Mouse (Mus musculus): ENCODE data around the gene Disc1. TPM values are rescaled to one million over a fixed set of nuclear protein-coding genes. Genes with fewer than 3 reads are reported as not detected.

Gene Disc1
- polyA plus RNA-seq, 1 experiment: 0.12 TPM

DNA sequence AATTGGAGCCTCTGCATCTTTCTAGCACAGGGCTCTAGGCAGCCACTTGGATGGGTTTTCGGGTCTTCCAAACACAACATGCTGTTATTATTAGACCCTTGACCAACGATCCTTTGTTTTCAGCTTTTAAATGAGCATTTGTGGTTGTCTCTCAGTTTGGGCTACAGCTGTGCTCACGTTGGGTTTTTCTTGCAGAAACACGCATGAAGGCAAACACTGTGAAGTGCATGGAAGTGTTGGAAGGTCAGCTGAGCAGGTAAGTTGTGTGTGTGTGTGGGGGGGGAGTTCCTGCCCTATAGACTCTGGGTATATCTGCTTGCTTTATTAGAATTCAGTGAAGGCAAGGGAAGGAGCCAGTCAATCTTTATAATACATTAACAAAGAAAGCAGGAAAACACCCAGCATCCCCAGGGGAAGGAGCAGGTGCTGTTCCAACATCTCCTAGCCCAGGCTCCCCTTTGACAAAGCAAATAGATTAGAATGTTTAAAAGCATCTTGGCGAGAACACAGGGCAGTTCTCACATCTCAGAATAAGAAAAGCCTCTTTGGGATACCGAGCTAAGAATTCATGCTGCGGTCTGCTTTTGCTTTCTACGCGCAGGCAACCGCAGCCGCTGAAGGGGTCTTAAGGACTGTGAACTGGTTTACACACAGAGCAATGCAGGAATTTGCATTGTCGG is 164.0 kb downstream of the Disc1 start:
- TF ChIP-seq MYOD1 (IDR thresholded peaks at IDR 0.05; ENCODE audit: control insufficient read depth, insufficient read length, low read depth) (no peak), MAX (IDR thresholded peaks at IDR 0.05) (no peak), CEBPB (IDR thresholded peaks at IDR 0.05; ENCODE audit: low read depth) (no peak), CTCF (IDR thresholded peaks at IDR 0.05; ENCODE audit: control insufficient read depth, insufficient read depth, insufficient read length) (no peak), FOSL1 (IDR thresholded peaks at IDR 0.05; ENCODE audit: insufficient read depth, low read length, poor library complexity, severe bottlenecking) (no peak), MYOG (IDR thresholded peaks at IDR 0.05; ENCODE audit: control insufficient read depth, extremely low read depth, insufficient read length) (no peak), USF1 (IDR thresholded peaks at IDR 0.05; ENCODE audit: low read depth) (no peak)
- H3K79me2 ChIP-seq (ENCODE audit: control insufficient read depth, insufficient read depth): no peaks in the 10 kb centered on the region
- H3K36me3 ChIP-seq (ENCODE audit: control insufficient read depth, insufficient read depth): no peaks in the 10 kb centered on the region
- no peaks in the 10 kb centered on the region for H3K79me3 ChIP-seq (ENCODE audit: low read depth)
- no peak overlapping the region for H3K4me3 ChIP-seq (ENCODE audit: insufficient read depth, poor library complexity, severe bottlenecking)
- H3ac ChIP-seq (ENCODE audit: control insufficient read depth, insufficient read length, low read depth): no peak overlapping the region
- peaks cover under 1% of the 10 kb centered on the region for H3K27me3 ChIP-seq (ENCODE audit: control insufficient read depth, insufficient read depth, insufficient read length)

- Histone ChIP-seq H3K27me3 (ENCODE audit: control insufficient read depth, insufficient read depth, insufficient read length) (no peaks in the 10 kb centered on the region), H3K36me3 (ENCODE audit: control insufficient read depth, insufficient read depth) (no peaks in the 10 kb centered on the region), H3K4me3 (ENCODE audit: insufficient read depth, poor library complexity, severe bottlenecking) (no peak overlapping the region), H3ac (ENCODE audit: control insufficient read depth, insufficient read length, low read depth) (no peak overlapping the region), H3K79me3 (ENCODE audit: low read depth) (no peaks in the 10 kb centered on the region), H3K79me2 (ENCODE audit: control insufficient read depth, insufficient read depth) (no peaks in the 10 kb centered on the region)
- no peak for TF ChIP-seq USF1 (IDR thresholded peaks at IDR 0.05; ENCODE audit: low read depth)
- no peak for TF ChIP-seq FOSL1 (IDR thresholded peaks at IDR 0.05; ENCODE audit: insufficient read depth, low read length, poor library complexity, severe bottlenecking)
- no peak for TF ChIP-seq CEBPB (IDR thresholded peaks at IDR 0.05; ENCODE audit: low read depth)
- no peak for TF ChIP-seq MAX (IDR thresholded peaks at IDR 0.05)
- no peak for TF ChIP-seq MYOD1 (IDR thresholded peaks at IDR 0.05; ENCODE audit: control insufficient read depth, insufficient read length, low read depth)
- TF ChIP-seq CTCF (IDR thresholded peaks at IDR 0.05; ENCODE audit: control insufficient read depth, insufficient read depth, insufficient read length): no peak
- no peak for TF ChIP-seq MYOG (IDR thresholded peaks at IDR 0.05; ENCODE audit: control insufficient read depth, extremely low read depth, insufficient read length)
These were observed 164.7 kb downstream of the Disc1 start for GRCm38 (mm10) chr8:125218669-125219068.

GRCm38 (mm10) chr8:125220608-125221007 is 166.6 kb downstream of the Disc1 start:
- Histone ChIP-seq H3K79me3 (ENCODE audit: low read depth) (no peaks in the 10 kb centered on the region), H3K79me2 (ENCODE audit: control insufficient read depth, insufficient read depth) (no peaks in the 10 kb centered on the region), H3K36me3 (ENCODE audit: control insufficient read depth, insufficient read depth) (no peaks in the 10 kb centered on the region), H3ac (ENCODE audit: control insufficient read depth, insufficient read length, low read depth) (no peak overlapping the region), H3K4me3 (ENCODE audit: insufficient read depth, poor library complexity, severe bottlenecking) (no peak overlapping the region), H3K27me3 (ENCODE audit: control insufficient read depth, insufficient read depth, insufficient read length) (no peaks in the 10 kb centered on the region)
- TF ChIP-seq FOSL1 (IDR thresholded peaks at IDR 0.05; ENCODE audit: insufficient read depth, low read length, poor library complexity, severe bottlenecking): no peak
- no peak for TF ChIP-seq MAX (IDR thresholded peaks at IDR 0.05)

DNA sequence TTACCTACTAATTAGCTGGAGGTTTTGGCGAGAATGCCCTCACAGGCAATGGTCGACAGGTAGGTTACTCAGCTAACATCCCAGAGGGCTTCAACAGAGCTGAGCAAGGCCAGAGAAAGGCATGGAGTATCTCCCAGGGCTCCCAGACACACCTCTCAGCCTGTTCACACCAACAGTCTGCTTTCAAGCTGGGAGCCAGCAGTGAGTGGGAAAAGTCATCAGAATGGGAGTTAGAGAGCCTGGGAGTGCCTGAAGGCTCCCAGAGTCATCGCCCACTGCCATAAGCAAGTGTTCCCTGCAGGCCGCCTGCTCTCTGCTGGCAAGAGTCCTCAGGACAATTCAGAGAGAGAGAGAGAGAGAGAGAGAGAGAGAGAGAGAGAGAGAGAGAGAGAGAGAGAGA is 167.1 kb downstream of the Disc1 start:
- no peaks in the 10 kb centered on the region for H3K27me3 ChIP-seq (ENCODE audit: control insufficient read depth, insufficient read depth, insufficient read length)
- no peak overlapping the region for H3ac ChIP-seq (ENCODE audit: control insufficient read depth, insufficient read length, low read depth)
- no peak overlapping the region for H3K4me3 ChIP-seq (ENCODE audit: insufficient read depth, poor library complexity, severe bottlenecking)
- H3K36me3 ChIP-seq (ENCODE audit: control insufficient read depth, insufficient read depth): no peaks in the 10 kb centered on the region
- H3K79me3 ChIP-seq (ENCODE audit: low read depth): no peaks in the 10 kb centered on the region
- no peaks in the 10 kb centered on the region for H3K79me2 ChIP-seq (ENCODE audit: control insufficient read depth, insufficient read depth)
- TF ChIP-seq USF1 (IDR thresholded peaks at IDR 0.05; ENCODE audit: low read depth) (no peak), MYOG (IDR thresholded peaks at IDR 0.05; ENCODE audit: control insufficient read depth, extremely low read depth, insufficient read length) (no peak), CEBPB (IDR thresholded peaks at IDR 0.05; ENCODE audit: low read depth) (no peak), FOSL1 (IDR thresholded peaks at IDR 0.05; ENCODE audit: insufficient read depth, low read length, poor library complexity, severe bottlenecking) (no peak), MYOD1 (IDR thresholded peaks at IDR 0.05; ENCODE audit: control insufficient read depth, insufficient read length, low read depth) (no peak), MAX (IDR thresholded peaks at IDR 0.05) (no peak)

DNA sequence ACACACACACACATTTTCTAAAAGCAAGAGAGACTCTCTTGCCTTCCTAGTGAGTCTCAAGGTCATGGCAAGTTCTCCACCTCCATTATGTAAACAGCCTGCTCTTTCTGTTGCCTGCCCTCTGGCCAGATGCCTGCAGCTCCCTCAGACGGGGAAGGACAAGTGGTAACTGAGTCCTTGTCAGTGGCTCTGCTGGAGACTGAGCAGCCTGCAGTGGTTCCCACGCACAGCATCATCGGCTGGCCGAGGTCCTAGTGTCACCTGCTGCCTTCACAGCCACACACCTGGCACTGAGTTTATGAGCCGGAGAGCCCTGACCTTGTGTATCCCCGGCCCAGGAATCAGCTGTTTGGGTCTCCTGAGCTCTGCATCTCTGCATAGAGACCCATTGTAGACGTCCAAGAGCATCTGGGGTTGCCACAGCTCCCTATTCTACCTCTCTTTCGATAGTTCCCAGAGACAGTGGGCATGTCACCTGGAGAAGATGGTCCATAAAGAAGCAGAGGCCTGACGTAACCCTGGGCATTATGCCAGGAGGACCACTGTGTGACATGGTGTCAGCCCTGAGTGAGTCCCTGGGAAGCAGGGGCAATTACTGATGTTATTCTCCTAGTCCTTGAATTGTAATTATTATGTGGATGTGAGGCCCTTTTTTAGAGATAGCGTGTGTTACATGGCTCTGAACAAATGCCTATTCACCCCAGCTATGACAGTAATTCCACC is 169.2 kb downstream of the Disc1 start:
- H3ac ChIP-seq (ENCODE audit: control insufficient read depth, insufficient read length, low read depth): no peak overlapping the region
- TF ChIP-seq MAX (IDR thresholded peaks at IDR 0.05) (no peak), MYOD1 (IDR thresholded peaks at IDR 0.05; ENCODE audit: control insufficient read depth, insufficient read length, low read depth) (no peak), CTCF (IDR thresholded peaks at IDR 0.05; ENCODE audit: control insufficient read depth, insufficient read depth, insufficient read length) (no peak)
- no peak overlapping the region for H3K4me3 ChIP-seq (ENCODE audit: insufficient read depth, poor library complexity, severe bottlenecking)

GRCm38 (mm10) chr8:125224271-125224699 is 170.3 kb downstream of the Disc1 start:
- no peaks in the 10 kb centered on the region for H3K36me3 ChIP-seq (ENCODE audit: control insufficient read depth, insufficient read depth)

More for the DNA sequence above, 169.2 kb downstream of the Disc1 start:
- no peaks in the 10 kb centered on the region for H3K79me3 ChIP-seq (ENCODE audit: low read depth)
- H3K79me2 ChIP-seq (ENCODE audit: control insufficient read depth, insufficient read depth): no peaks in the 10 kb centered on the region
- no peaks in the 10 kb centered on the region for H3K36me3 ChIP-seq (ENCODE audit: control insufficient read depth, insufficient read depth)
- H3K27me3 ChIP-seq (ENCODE audit: control insufficient read depth, insufficient read depth, insufficient read length): no peaks in the 10 kb centered on the region

More at GRCm38 (mm10) chr8:125224271-125224699, 170.3 kb downstream of the Disc1 start:
- TF ChIP-seq MAX (IDR thresholded peaks at IDR 0.05) (no peak), MYOD1 (IDR thresholded peaks at IDR 0.05; ENCODE audit: control insufficient read depth, insufficient read length, low read depth) (no peak), FOSL1 (IDR thresholded peaks at IDR 0.05; ENCODE audit: insufficient read depth, low read length, poor library complexity, severe bottlenecking) (no peak), CTCF (IDR thresholded peaks at IDR 0.05; ENCODE audit: control insufficient read depth, insufficient read depth, insufficient read length) (no peak), MYOG (IDR thresholded peaks at IDR 0.05; ENCODE audit: control insufficient read depth, extremely low read depth, insufficient read length) (no peak), CEBPB (IDR thresholded peaks at IDR 0.05; ENCODE audit: low read depth) (no peak), USF1 (IDR thresholded peaks at IDR 0.05; ENCODE audit: low read depth) (no peak)
- no peak overlapping the region for H3ac ChIP-seq (ENCODE audit: control insufficient read depth, insufficient read length, low read depth)
- H3K4me3 ChIP-seq (ENCODE audit: insufficient read depth, poor library complexity, severe bottlenecking): no peak overlapping the region
- H3K79me3 ChIP-seq (ENCODE audit: low read depth): no peaks in the 10 kb centered on the region
- H3K27me3 ChIP-seq (ENCODE audit: control insufficient read depth, insufficient read depth, insufficient read length): no peaks in the 10 kb centered on the region
- no peaks in the 10 kb centered on the region for H3K79me2 ChIP-seq (ENCODE audit: control insufficient read depth, insufficient read depth)
